Mouse (Mus musculus): Measurements from ENCODE around the gene Slc9a8. TPM values are rescaled to one million over a fixed set of nuclear protein-coding genes. Genes with fewer than 3 reads are reported as not detected.

The Slc9a8 gene
- polyA plus RNA-seq, 1 experiment from 2014 or later: 10.4 TPM

- H3K4me3 ChIP-seq (ENCODE audit: low read depth, low read length): no peak overlapping the region
- ATAC-seq (ENCODE audit: low FRiP score, low TSS enrichment) (no peak), DNase-seq (ENCODE audit: low spot score) (no peak)
- TF ChIP-seq EP300 (optimal IDR thresholded peaks at IDR 0.05) (no peak), CTCF (IDR thresholded peaks at IDR 0.05; ENCODE audit: low read depth) (no peak)
- no peaks in the 10 kb centered on the region for H3K9me3 ChIP-seq (ENCODE audit: control insufficient read depth, low read length)
- no peaks in the 10 kb centered on the region for H3K36me3 ChIP-seq (ENCODE audit: control insufficient read depth, insufficient read depth, low read length)
- no peaks in the 10 kb centered on the region for H3K27me3 ChIP-seq (ENCODE audit: control insufficient read depth, insufficient read depth, low read length)
- no peak overlapping the region for H3K9ac ChIP-seq (ENCODE audit: low read length)
- no peak overlapping the region for H3K4me2 ChIP-seq (replicated peaks; ENCODE audit: low read depth)
- no peak overlapping the region for H3K27ac ChIP-seq (replicated peaks)
- 76% methylated on average over 3 of the region's 3 CpGs for WGBS
- H3K4me1 ChIP-seq (replicated peaks; ENCODE audit: control insufficient read depth, insufficient read depth): 0 out of 2 replicates have a peak, but pooled peaks cover 2% of the 10 kb centered on the region
These were observed 4.5 kb upstream of the Slc9a8 start for GRCm38 (mm10) chr2:167417048-167417447.

- WGBS: 35% methylated on average over 4 of the region's 4 CpGs
- H3K27ac ChIP-seq (replicated peaks): no peak overlapping the region
- H3K9ac ChIP-seq (ENCODE audit: low read length): no peak overlapping the region
- no peaks in the 10 kb centered on the region for H3K36me3 ChIP-seq (ENCODE audit: control insufficient read depth, insufficient read depth, low read length)
- H3K4me1 ChIP-seq (replicated peaks; ENCODE audit: control insufficient read depth, insufficient read depth): 0 out of 2 replicates have a peak, but pooled peaks cover 2% of the 10 kb centered on the region
- peak; percentile 86 for TF ChIP-seq CTCF (IDR thresholded peaks at IDR 0.05; ENCODE audit: low read depth)
- TF ChIP-seq EP300 (optimal IDR thresholded peaks at IDR 0.05): no peak
- no peak overlapping the region for H3K4me2 ChIP-seq (replicated peaks; ENCODE audit: low read depth)
- no peaks in the 10 kb centered on the region for H3K9me3 ChIP-seq (ENCODE audit: control insufficient read depth, low read length)
- ATAC-seq (ENCODE audit: low FRiP score, low TSS enrichment): no peak
- H3K27me3 ChIP-seq (ENCODE audit: control insufficient read depth, insufficient read depth, low read length): no peaks in the 10 kb centered on the region
- H3K4me3 ChIP-seq (ENCODE audit: low read depth, low read length): no peak overlapping the region
- DNase-seq (ENCODE audit: low spot score): peak; percentile 79
These were observed 3.8 kb upstream of the Slc9a8 start for GRCm38 (mm10) chr2:167417694-167418093.

- WGBS: 38% methylated on average over 1 of the region's 1 CpGs
- H3K36me3 ChIP-seq (ENCODE audit: control insufficient read depth, insufficient read depth, low read length): no peaks in the 10 kb centered on the region
- no peaks in the 10 kb centered on the region for H3K9me3 ChIP-seq (ENCODE audit: control insufficient read depth, low read length)
- peak; percentile 78 for DNase-seq (ENCODE audit: low spot score)
- no peak for ATAC-seq (ENCODE audit: low FRiP score, low TSS enrichment)
- no peak overlapping the region for H3K27ac ChIP-seq (replicated peaks)
- H3K4me2 ChIP-seq (replicated peaks; ENCODE audit: low read depth): no peak overlapping the region
- TF ChIP-seq CTCF (IDR thresholded peaks at IDR 0.05; ENCODE audit: low read depth): peak; percentile 94
- no peak for TF ChIP-seq EP300 (optimal IDR thresholded peaks at IDR 0.05)
- 0 out of 2 replicates have a peak, but pooled peaks cover 2% of the 10 kb centered on the region for H3K4me1 ChIP-seq (replicated peaks; ENCODE audit: control insufficient read depth, insufficient read depth)
- H3K4me3 ChIP-seq (ENCODE audit: low read depth, low read length): no peak overlapping the region
- no peaks in the 10 kb centered on the region for H3K27me3 ChIP-seq (ENCODE audit: control insufficient read depth, insufficient read depth, low read length)
- H3K9ac ChIP-seq (ENCODE audit: low read length): no peak overlapping the region
These were observed 2.3 kb upstream of the Slc9a8 start for GRCm38 (mm10) chr2:167419204-167419603.

- DNase-seq (ENCODE audit: low spot score) (no peak), ATAC-seq (ENCODE audit: low FRiP score, low TSS enrichment) (no peak)
- H3K9me3 ChIP-seq (ENCODE audit: control insufficient read depth, low read length): no peaks in the 10 kb centered on the region
- H3K4me2 ChIP-seq (replicated peaks; ENCODE audit: low read depth): peak overlapping the region; percentile 83
- no peaks in the 10 kb centered on the region for H3K27me3 ChIP-seq (ENCODE audit: control insufficient read depth, insufficient read depth, low read length)
- 16% methylated on average over 10 of the region's 10 CpGs for WGBS
- H3K4me1 ChIP-seq (replicated peaks; ENCODE audit: control insufficient read depth, insufficient read depth): 0 out of 2 replicates have a peak, but pooled peaks cover 2% of the 10 kb centered on the region
- TF ChIP-seq CTCF (IDR thresholded peaks at IDR 0.05; ENCODE audit: low read depth) (no peak), EP300 (optimal IDR thresholded peaks at IDR 0.05) (no peak)
- H3K9ac ChIP-seq (ENCODE audit: low read length): peak overlapping the region; percentile 97
- H3K4me3 ChIP-seq (ENCODE audit: low read depth, low read length): peak overlapping the region; percentile 83
- peak overlapping the region; percentile 97 for H3K27ac ChIP-seq (replicated peaks)
- H3K36me3 ChIP-seq (ENCODE audit: control insufficient read depth, insufficient read depth, low read length): peaks cover 8% of the 10 kb centered on the region; the same call in 1 of the 2 replicates
These were observed 686 bp upstream of the Slc9a8 start for GRCm38 (mm10) chr2:167420811-167421241.

GRCm38 (mm10) chr2:167422150-167422470 is 598 bp downstream of the Slc9a8 start:
- no peak for ATAC-seq (ENCODE audit: low FRiP score, low TSS enrichment)
- 8% methylated on average over 11 of the region's 11 CpGs for WGBS
- no peak for TF ChIP-seq EP300 (optimal IDR thresholded peaks at IDR 0.05)
- TF ChIP-seq CTCF (IDR thresholded peaks at IDR 0.05; ENCODE audit: low read depth): no peak

GRCm38 (mm10) chr2:167423031-167423611 is 1.6 kb downstream of the Slc9a8 start:
- H3K27ac ChIP-seq (replicated peaks): peak overlapping the region; percentile 13; the same call in 1 of the 2 replicates
- no peak overlapping the region for H3K4me3 ChIP-seq (ENCODE audit: low read depth, low read length)
- H3K9ac ChIP-seq (ENCODE audit: low read length): no peak overlapping the region
- peaks cover 20% of the 10 kb centered on the region; the same call in 1 of the 2 replicates for H3K36me3 ChIP-seq (ENCODE audit: control insufficient read depth, insufficient read depth, low read length)
- H3K9me3 ChIP-seq (ENCODE audit: control insufficient read depth, low read length): no peaks in the 10 kb centered on the region
- TF ChIP-seq CTCF (IDR thresholded peaks at IDR 0.05; ENCODE audit: low read depth) (no peak), EP300 (optimal IDR thresholded peaks at IDR 0.05) (no peak)
- H3K4me2 ChIP-seq (replicated peaks; ENCODE audit: low read depth): no peak overlapping the region
- H3K27me3 ChIP-seq (ENCODE audit: control insufficient read depth, insufficient read depth, low read length): no peaks in the 10 kb centered on the region
- ATAC-seq (ENCODE audit: low FRiP score, low TSS enrichment) (no peak), DNase-seq (ENCODE audit: low spot score) (no peak)
- WGBS: 76% methylated on average over 5 of the region's 5 CpGs
- H3K4me1 ChIP-seq (replicated peaks; ENCODE audit: control insufficient read depth, insufficient read depth): 0 out of 2 replicates have a peak, but pooled peaks cover 2% of the 10 kb centered on the region

More at GRCm38 (mm10) chr2:167422150-167422470, 598 bp downstream of the Slc9a8 start:
- peaks cover 18% of the 10 kb centered on the region; the same call in 1 of the 2 replicates for H3K36me3 ChIP-seq (ENCODE audit: control insufficient read depth, insufficient read depth, low read length)
- no peaks in the 10 kb centered on the region for H3K27me3 ChIP-seq (ENCODE audit: control insufficient read depth, insufficient read depth, low read length)
- H3K9me3 ChIP-seq (ENCODE audit: control insufficient read depth, low read length): no peaks in the 10 kb centered on the region
- H3K4me3 ChIP-seq (ENCODE audit: low read depth, low read length): peak overlapping the region; percentile 83
- 0 out of 2 replicates have a peak, but pooled peaks cover 2% of the 10 kb centered on the region for H3K4me1 ChIP-seq (replicated peaks; ENCODE audit: control insufficient read depth, insufficient read depth)
- H3K27ac ChIP-seq (replicated peaks): peak overlapping the region; percentile 97
- no peak for DNase-seq (ENCODE audit: low spot score)
- H3K9ac ChIP-seq (ENCODE audit: low read length): peak overlapping the region; percentile 97
- peak overlapping the region; percentile 83 for H3K4me2 ChIP-seq (replicated peaks; ENCODE audit: low read depth)

Data from stomach, postnatal 0 days (tissue).